Mouse (Mus musculus) retina, adult 2 months (tissue): ENCODE measurements around the gene Ebi3.

ENCODE experiments used
- DNase-seq: peaks from one replicate; pipeline ENCODE4 v3.0.0-alpha.2; 2012; ENCODE audit warnings: low read depth, low spot score

Ebi3 gene

GRCm38 (mm10) chr17:56003000-56003399, 50.6 kb downstream of the Ebi3 start:
- no peak for DNase-seq

GRCm38 (mm10) chr17:56005415-56006061, 53.1 kb downstream of the Ebi3 start, which contains the start of the genes Stap2 and Mpnd:
TSS of gene Stap2 (minus strand) at chr17:56005584.
TSS of gene Mpnd (plus strand) at chr17:56005711.
- DNase-seq: peak; percentile 29
